Mouse (Mus musculus) embryo, embryonic 10 days (tissue): ENCODE data around the gene Clvs2.

Source experiments
- DNase-seq: peaks from one replicate; pipeline ENCODE4 v3.0.0-alpha.2; 2015; ENCODE audit warnings: low spot score

Clvs2 gene

DNA sequence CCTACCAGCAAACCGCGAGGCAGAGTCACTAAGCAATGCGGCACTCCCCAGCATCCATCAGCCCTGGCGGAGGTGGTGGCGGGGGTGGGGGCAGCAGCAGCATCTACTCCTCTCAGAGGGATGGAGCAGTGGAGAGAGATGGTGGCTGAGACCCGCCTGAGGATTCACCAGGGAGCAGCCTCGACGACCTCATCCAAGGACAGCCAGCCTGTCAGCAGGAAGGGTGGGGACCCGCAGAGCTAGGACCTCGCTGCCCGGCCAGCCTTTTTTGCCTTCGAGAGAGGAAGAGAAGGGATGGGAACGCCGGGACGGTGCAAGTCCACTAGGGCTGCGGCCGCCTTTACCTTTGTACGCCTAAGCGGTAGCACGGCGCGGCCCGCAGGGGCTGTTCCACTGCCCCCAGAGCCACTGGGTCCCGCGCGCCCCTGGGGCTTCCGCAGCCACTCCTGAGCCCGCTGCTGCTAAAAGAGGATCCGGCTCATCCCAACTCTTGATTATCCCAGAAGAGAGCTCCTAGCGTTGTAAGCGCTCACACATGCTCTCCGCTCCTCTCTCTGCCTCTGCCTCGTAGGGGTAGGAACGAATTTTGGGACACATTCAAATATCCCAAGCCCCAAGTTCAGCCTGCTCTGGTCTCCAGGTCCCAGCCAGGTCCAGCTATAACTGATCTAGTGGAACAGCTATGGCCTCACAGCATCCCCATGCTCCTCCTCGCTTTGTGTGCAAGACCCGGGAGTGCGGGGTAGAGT, at the start of gene Clvs2:
TSS of gene Clvs2 (minus strand) at position 639 of the 749 bp plus-strand sequence.
- peak; percentile 60 for DNase-seq

DNA sequence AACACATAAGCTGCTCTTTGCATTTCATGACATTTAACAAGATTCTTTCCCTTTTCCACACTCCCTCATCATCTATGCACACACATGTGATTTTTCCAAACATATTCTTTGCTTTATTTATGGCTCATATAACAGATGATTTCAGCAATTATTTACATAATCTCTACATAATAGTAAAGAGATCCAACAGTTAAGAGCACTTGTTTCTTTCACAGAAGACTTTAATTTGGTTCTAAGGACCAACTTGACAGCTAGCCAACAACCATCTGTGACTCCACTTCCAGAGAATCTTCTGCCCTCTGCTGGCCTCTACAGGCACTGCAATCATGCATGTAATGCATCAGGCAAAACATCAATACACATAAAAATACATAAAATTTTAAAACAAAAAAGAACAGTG, 28.6 kb upstream of the Clvs2 start:
- DNase-seq: peak; percentile 50

DNA sequence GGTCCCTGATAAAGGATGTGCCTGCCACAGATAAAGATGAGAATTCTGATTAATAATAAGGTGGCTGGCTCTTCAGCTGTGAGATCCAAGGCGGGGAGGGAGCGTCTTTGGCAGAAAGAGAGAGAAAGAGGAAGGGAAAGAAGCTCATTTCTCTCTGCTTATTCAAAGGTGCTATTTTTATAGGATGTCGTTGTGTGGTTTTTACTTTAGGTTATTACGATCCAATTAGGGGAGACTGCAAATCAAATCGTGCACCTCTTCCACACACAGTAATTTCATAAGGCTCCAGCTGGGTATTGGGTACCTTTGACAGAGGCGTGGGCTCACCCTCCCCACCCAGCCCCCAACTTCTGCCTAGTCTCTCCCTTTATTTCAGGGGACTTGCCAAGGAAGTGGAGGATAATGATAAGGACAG, 985 bp downstream of the Clvs2 start:
- no peak for DNase-seq

DNA sequence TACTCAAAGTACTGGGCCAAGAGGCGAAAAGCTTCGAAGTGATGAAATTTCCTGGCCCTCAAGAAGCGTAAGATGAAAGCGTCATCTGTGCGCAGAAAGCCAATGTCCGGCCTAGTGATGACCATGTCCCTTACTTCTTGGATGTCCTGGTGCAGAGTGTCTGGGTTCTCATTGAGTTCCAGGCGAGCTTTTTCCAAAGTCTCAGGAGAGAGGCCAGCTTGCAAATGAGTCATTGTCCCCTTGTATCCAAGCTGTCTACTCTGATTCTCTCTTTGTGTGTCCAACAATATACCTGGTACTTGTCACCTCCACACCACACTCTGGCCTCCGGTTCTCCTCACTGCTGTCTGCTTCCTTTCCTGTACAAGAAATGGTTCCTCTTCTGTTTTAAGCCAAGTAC, 1.9 kb downstream of the Clvs2 start:
- DNase-seq: no peak

DNA sequence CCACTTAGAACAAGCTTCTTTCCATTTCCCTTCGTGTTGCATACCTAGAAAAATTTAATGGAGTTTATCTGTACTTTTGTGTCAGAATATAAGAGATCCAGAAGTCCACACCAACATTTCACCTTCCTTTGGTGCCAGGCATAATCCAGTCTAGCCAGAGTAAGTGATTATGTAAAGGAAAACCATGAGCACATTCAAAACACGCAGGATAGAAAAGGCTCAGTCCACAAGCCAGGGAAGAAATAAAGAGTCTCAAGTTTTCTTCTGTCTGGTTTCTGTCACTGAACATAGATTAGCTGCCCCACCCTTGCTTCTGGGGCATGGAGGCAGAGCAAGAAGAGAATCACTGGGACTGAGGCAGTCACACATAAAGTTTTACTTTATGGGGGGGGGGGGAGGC, 8.4 kb downstream of the Clvs2 start:
- DNase-seq: no peak

DNA sequence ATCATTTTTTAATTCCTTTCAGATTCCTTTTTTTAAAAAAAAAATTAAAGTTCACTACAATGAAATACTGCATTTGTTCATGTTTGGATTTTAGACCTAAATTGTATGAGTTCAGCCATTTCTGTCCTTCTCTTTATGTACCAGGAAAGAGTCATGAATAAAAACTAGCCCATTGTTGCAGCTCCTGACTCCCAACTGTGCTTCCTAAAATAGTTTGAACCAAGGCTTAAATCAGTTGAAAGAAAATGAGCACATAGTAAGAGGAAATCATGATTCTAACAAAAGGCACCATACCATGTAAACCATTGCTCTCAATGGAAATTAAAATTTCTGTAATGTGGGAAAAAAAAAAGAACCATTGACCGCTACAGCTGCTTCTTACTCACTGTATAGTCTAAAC, 11.4 kb downstream of the Clvs2 start:
- DNase-seq: no peak

DNA sequence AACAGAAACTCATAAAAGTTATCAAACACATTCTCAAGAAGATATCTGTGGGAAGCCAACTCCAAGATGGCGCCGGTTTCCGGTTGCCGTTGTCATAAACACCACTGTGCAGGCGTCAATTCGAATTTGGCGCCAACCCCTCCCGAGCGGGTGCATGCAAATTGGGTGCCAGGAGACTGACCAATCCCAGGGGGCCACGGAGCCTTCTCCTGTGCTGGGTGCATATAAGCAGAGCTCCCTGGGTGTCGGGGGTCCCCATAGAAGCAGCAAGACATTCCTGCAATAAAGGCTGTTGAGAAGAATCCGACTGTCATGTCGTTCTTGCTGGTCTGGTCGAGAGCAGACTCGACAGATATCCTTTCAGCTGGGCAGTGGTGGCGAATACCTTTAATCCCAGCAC, 31.8 kb downstream of the Clvs2 start:
- DNase-seq: no peak

DNA sequence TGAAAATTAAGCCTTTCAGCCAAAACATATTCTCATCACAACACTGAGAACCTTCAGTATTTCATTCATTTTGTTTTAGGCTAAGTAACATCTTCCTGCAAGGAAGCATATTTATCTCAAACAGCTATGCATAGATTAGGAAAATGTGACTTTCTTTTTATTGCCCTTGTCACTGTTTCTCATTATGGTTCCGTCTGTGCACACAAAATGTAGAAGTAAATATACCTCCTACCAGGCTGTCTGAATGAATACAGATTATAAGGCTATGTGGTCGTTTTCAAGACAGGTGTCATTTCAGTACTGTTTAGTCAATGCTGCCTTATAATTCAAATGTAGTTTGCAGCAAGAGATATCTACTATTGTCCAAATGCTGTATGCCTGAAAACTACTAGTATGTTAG, 35.8 kb downstream of the Clvs2 start:
- DNase-seq: no peak

DNA sequence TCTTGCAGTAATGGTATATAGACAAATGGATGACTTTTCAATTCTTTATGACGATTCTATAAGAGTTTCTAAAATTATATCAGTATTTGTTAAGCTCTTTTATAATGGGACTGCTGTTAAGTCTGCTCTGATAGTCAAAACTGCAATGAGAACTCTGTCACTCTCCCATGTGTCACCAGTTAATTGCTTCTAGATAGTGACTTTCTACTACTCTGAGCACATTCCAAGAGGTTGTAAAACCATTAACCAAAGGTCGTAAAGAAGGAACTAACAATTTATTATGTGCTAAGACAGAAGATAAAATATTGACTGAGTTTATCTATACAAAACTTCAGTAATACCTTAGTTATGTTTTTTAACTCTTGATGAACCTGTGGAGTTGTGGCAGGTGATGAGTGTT, 37.5 kb downstream of the Clvs2 start:
- no peak for DNase-seq

DNA sequence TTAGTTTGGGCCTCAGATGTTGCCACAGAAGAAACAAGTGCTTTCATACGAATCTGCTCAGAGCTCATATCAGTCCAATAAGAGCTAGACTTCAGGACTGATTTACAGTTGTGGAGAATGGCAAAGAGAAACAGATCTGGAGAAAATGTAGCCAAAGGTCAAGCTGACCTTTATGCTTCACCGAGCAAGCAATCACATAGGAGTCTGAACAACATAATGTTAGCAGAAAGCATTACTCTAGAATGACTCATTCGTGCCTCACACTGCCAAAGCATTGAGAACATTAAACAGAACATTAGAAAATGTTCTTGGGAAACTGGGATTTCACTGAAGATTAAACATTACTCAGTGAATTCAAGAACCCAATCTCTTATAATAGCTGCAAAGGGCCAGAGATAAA, 66.5 kb downstream of the Clvs2 start:
- DNase-seq: no peak

DNA sequence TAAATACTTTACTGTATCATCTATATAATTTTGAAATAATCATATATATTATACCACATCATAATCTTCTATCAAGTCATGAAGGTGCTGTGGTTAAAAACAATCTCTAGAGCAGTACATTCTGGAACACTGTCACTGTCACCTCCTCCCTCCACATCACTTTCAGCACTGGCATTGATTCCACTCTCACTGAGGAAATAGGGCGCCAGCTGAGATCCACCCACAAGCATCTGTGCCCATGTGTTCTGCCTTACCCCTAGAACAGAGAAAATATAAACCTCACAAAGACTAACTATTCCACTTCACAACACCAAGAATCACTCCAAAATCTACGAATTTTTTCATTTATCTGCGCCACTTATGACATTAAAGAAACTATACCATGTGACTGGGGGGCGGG, 84.2 kb downstream of the Clvs2 start:
- no peak for DNase-seq
